Comparison of ENCODE assay signal across 18 mouse cellular contexts in the genomic region with DNA sequence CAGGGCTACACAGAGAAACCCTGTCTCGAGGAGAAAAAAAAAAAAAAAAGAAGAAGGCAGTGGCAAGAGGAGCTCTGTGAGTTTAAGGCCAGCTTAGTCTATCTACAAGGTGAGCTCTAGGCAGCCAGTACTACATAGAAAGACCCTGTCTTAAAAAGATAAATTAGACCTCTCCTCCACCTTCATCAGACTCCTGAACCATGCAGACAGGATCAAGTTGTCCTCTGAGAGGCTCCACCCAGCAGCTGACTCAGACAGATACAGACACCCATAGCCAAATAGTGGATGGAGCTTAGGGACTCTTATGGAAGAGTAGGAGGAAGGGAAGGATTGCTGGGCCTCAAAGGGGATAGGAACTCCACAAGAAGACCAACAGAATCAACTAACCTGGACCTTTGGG.
"Had no signal": no experiment of that assay in that cellular context is flagged by ENCODE, and none has a peak within 500 bp of the region (broad histone marks: within the 10 kb centered on the region; RNA-seq: fewer than 3 reads in every experiment).

No protein-coding gene starts in this region.

- H3K9me3 ChIP-seq: intestine, embryonic 15.5 days; limb, embryonic 15.5 days; neural tube, embryonic 15.5 days had no signal

- ATAC-seq: intestine, embryonic 15.5 days had no signal

- H3K9ac ChIP-seq: hindbrain, embryonic 14.5 days; intestine, embryonic 15.5 days; limb, embryonic 15.5 days; lung, embryonic 14.5 days; neural tube, embryonic 15.5 days had no signal

- H3K4me3 ChIP-seq: intestine, embryonic 15.5 days; layer of hippocampus, adult 2 months; left cerebral cortex, adult 2 months; limb, embryonic 15.5 days; myocyte; neural tube, embryonic 15.5 days had no signal

- DNase-seq: kidney, adult 9 months; kidney, postnatal 36 days; lung, embryonic 14.5 days; lung, postnatal 10 days; lung, postnatal 4 days; midbrain, embryonic 14.5 days; right cerebral cortex, postnatal 4 days; spleen, adult 18-20 months; thymus, adult 18-20 months; thymus, postnatal 14 days had no signal

- H3K27me3 ChIP-seq: intestine, embryonic 15.5 days had no signal

- H3K36me3 ChIP-seq: intestine, embryonic 15.5 days; limb, embryonic 15.5 days; neural tube, embryonic 15.5 days had no signal

- H3K27ac ChIP-seq: hindbrain, embryonic 14.5 days; intestine, embryonic 15.5 days; kidney, postnatal 0 days; layer of hippocampus, adult 2 months; left cerebral cortex, adult 2 months; limb, embryonic 15.5 days; neural tube, embryonic 15.5 days had no signal

- H3K4me2 ChIP-seq: hindbrain, embryonic 14.5 days; intestine, embryonic 15.5 days; limb, embryonic 15.5 days; lung, embryonic 14.5 days; neural tube, embryonic 15.5 days had no signal
